Mouse (Mus musculus) cerebellum, adult 11 months (tissue): ENCODE data around the gene Cox20.
"Not testable (repeated sequence)": the region's sequence is repeated elsewhere in the genome, so short reads cannot be mapped to it uniquely, and the experiment has no call there.

Experiments
- DNase-seq: peaks from one replicate; pipeline ENCODE4 v3.0.0; 2022

Gene Cox20

DNA sequence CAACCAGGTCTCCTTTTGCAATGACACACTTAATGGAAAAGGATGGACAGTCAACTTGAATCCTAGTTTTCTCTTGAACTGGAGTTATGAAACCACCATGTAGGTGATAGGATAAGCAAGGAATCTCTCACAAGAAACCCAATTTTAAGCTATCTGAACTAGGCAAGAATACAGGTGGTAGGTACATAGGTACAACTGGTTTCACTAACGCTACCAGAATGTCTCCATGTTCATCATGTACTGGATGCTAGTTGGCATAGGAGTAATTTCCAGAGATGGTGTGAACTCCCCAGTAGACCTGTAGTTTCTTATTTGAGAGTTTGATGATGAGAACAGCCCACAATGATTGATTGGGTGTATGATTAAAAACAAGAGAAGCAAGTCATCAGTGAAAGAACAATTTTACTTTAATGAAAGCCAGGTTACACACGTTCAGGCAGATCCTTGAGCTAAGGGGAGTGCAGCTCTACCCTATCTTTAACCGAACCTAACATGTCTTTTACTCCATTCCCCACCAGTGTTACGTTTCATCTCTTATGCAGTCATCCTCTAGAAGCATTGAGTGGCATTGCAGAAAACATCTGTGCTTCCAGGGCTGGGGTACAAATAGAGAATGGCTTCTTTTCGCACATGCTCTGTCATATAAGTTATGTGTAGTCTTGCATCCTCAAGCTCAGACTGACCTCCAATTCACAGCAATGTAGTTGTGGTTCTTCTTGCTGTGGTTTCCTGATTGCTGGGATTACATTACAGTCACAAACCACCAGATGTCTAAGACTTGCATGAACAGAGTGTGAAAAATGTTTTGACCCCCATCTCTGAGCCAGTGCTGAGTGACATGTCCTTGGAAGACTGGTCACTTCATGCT, 2.0 kb downstream of the Cox20 start:
- no peak for DNase-seq

DNA sequence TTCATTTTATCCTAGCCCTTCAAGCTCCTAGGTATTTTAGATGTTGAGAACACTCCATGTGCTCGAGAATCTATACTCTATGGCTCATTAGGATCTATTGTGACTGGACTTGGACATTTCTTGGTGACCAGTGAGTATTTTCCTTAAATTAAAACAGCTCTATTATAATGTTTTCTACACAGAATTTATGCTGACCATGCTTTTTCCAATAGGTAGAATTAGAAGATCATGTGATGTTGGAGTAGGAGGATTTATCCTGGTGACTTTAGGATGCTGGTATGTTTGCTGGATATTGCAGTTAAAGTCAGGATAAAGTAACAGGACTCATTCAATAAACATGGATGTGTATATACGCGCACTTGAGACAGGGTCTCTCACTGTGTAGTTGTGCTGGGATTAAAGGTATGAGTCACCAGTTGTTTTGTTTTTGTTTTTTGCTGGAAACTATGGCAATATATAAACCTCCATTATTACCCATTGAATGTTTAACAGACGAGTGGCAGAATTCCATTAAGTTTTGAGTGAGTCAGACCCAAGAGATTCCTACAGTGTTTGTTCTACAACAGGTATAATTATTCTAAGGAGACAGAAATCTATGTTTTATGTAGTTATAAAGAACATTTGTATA, 2.9 kb downstream of the Cox20 start:
- no peak for DNase-seq

DNA sequence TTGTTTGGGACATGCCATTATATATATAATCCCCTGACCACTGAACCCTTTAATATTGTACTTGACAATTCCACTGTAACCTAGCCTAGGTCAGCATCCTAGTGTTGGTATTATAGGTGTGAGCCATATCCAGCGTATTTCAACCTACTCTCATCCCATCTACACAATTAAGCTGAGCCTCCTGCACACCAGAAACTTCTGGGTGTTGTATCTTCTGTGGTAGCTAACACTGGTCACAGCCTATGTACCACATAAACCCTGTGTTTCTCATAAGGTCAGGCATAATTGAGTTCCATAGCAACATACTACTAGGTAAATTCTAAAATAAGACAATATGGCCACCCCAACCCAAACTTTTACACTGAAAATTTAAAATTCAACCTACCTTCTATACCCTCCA, 4.3 kb downstream of the Cox20 start:
- DNase-seq: no peak

DNA sequence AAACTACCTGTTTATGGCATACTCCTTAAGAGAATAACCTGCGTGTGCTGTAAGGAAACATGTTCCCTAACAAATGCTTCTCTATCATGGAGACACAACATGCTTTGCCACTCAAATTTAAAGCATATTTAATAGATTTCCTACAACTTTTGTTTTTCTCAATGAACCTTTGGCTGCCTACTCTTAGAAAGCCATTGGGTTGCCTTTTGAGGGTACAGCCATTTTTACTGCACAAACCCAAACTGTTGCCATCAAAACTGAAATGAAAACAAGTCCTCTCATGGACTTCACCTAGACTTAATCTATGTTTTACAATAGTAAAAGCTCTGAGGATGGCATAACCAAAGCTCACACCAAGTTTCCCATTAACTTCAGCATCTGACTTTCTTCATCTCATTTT, 5.6 kb downstream of the Cox20 start:
- DNase-seq: no peak

DNA sequence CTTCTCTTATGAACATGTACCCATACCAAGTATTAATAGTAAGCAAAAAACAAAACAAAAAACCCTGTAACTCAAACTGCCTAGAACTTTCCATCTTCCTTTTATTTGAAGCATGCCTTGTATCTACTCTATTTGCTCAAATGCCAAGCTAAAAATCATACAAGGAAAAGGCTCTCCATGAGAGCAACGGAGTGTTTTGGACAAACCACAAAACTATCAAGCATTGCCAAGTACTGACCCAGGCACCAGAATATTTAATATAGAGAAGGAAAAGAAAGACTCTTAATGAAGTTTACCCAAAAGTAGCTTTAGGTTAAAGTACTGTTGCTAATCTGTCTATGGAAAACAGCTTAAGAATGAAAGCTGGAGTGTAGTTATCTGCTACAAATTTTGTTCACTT, 7.4 kb downstream of the Cox20 start:
- DNase-seq: no peak

DNA sequence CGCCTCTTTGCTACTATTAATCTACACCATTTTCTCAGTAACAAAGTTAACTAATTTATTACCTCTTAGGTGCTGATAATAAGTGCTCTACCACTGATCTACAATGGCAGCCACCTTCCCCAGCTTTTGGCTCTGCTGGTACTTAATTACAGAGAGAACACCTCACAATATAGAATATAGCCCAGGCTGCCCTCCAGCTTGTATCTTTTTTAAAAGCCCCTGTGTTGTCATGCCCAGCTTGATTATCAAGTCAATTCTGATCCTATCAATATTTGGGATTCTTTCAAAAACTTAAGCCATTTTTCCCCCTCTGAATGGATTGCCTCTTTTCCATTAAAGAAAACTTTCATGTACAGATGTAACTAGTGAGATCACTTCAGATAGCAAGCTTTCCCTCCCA, 8.0 kb downstream of the Cox20 start:
- no peak for DNase-seq

DNA sequence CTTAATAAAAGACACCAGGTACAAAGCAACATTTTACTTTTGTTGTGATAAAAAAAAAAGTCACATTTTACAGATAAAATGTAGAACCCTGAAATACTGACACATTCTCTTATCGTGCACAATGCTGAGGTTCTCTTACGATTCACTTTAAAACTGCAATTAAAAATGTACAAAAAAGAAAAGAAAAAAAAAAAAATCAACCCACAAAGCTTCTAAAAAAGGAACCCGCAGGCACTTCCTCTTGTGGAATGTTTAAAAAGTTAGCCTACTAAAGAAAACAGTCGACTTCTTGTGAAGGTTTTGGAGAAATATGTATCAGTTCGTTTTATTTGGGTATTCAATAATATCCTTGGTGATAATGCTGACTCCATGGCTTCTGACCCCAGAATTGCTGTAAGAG, 10.1 kb downstream of the Cox20 start:
- no peak for DNase-seq

DNA sequence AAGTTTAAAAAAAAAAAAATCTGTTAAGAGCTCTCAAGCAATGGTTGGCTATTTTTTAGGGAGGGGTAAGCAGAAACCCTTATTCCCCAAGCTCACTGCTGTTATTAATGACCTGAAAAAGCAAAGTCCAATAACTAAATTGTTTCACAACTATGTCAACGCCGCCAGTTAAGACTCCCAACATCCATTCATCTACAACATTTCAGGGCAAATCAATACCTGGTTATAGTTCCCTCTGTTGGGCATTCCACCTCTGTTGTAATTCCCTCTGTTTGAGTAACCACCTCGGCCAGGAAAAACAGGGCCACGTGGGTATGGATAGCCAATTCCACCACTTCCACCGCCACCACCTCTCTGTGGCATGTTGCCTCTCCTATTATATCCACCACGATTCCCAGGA, 11.0 kb downstream of the Cox20 start:
- no peak for DNase-seq

DNA sequence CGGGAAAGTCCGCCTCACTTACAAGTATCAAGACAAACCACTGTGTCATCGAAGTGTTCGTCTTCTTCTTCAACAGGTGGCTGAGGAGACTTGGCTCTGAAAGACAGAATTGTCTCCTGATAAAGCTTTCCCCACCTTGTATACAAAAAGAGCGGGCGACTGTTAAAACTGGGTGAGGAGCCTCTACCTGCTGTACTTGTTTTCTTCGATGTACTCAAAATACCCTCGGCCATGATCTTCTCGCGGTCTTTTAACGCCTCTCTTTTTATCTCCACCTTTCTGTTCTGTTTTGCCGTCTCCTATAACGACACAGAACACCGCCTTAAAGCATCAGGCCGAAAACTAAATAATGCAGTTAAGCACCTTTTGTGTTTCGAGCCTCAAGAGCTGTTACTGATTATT, 16.9 kb downstream of the Cox20 start:
- no peak for DNase-seq

DNA sequence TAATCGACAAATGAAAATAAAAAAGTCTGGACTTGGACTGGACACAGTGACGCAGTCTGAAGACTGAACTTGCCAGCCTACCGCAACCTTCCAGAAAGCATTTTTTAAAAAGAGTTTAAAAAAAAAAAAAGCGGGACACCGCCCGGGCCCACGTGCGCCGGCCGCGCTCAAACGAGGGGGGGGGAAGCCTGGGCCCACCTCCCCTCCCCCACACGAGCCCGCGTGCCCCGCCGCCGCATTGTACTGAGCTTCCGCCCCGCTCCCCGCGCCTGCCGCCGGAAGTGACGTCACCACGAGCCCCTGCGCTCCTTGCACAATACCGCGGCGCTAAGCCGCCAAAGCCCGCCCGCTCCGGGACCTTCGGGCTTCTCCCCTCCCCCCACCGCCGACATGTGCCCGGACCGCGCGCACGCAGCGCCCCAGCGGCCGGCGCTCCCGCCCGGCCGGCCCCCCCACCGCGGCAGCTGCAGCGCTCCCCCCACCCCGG, 17.4 kb downstream of the Cox20 start:
- peak; percentile 92 for DNase-seq

DNA sequence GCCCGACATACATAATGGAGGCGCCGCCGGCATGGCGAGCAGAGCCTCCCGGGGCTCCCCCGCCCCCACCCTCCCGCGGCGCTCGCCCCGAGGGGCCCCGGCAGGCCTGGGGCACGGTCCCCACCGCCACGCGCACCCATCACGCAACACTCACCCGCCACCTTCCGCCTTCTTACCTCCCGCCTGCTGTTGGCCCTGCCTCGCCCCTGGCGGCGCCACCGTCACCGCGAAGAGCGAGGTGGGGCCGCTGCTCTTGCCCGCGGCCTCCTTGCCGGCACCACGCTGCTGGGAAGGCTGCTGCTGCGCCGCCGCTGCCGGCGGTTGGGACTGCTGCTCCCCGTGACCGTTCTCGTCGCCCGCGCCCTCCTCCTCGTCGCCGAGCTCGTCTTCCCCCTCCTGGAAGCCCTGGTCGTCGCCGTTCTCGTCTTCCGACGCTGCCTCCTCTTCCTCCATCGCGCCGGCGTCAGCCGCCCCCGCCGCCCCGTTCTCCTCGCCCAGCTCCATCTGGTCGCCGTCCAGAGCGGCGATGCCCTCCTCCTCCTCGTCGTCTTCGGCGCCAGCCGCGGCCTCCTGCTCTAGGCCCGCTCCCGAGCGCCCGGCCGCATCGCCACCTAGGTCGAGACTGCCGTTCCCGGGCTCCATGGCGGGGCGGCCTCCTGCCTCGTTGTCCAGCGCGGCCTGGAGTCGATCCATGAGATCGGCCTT, 18.0 kb downstream of the Cox20 start:
- peak; percentile 60 for DNase-seq

DNA sequence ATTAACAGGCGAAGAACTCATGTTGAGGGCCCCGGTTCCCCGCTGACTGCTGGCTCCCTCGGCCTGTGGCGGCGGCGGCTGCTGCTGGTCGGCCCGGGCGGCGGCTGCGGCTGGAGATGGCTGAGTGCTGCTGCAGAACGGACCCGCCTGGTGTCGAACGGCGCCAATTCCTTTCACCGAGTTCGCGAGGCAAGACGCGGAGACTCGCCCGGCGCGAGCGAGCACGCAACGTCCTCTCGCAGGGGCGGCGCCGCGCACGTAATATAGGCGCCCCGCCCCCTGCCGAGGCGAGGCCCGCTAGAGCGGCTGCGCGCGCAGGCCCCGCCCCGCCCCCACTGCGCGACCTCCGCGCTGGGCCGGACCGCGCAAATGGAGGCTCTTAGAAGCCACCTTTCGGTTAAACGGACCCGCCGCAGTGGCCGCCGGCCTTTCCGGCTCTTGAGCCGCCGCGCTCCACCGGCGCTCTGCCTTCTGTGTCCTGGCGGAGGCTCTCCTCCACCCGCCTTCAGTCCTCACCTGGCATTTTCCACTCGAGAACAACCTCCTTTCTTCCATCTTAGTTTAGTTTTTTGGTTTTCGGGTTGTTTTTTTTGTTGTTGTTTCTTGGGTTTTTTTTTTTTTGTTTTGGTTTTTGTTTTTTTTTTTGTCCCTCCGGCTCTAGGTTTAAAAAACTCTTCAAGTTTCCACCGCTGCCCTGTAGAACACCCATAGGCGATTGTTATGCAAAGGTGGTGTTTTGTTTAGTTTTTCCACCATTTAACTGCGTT, 18.8 kb downstream of the Cox20 start, which contains the start of gene Hnrnpu:
Gene Hnrnpu (minus strand): TSS at position 247 of the 767 bp plus-strand sequence.
- DNase-seq: peak; percentile 96

DNA sequence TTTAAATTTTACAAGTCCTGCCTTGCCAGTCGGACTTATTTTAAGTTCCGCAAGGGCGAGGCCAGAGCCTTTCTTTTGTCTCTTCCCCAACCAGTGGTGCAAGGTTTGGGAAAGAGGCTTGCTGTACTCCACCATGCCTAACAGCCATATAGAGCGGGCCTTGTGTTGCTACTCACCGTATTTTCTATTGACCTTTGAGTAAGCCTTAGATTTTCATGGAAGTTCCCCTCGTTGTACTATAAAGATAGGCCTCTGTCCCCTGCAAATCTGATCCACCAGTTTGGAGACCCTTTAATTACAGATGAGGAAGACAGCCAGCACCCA, 19.4 kb downstream of the Cox20 start:
- peak; percentile 25 for DNase-seq

DNA sequence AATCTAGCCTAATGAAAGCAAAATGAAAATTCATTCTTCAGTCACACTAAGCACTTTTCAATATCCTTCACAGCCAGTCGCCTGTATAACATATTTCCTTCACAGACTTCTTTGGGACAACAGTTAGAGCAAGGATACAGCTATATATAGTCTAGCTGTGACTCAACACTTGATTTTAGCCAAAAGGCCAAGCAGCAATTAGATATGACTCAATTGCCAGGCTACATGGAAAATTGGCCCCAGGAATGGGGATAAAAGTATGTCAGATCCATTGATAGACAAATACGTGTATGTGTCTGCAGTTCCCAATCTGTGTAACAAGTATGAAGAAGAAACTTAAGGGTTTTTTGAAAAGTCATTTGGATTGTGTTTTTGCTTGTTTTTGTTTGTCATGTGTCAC, 21.3 kb downstream of the Cox20 start:
- DNase-seq: no peak

DNA sequence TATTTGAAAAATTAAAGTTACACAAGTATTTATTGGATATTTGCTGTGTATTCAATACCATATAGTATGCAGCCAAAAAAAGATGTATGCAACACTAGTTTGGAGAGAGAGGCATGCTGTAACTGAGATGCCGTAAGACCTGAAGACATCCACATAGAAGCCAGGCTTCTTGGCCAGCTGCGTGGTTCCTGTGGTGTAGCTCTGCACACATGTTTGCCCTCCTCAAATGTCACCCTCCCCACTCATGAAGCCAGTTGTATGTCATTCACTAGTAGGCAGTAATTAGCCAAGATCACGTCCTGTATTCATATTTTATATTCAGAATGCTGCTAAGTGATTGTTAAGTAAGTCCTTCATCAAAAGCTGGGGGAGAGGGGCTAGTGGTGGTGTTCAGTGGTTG, 22.5 kb downstream of the Cox20 start:
- DNase-seq: no peak

DNA sequence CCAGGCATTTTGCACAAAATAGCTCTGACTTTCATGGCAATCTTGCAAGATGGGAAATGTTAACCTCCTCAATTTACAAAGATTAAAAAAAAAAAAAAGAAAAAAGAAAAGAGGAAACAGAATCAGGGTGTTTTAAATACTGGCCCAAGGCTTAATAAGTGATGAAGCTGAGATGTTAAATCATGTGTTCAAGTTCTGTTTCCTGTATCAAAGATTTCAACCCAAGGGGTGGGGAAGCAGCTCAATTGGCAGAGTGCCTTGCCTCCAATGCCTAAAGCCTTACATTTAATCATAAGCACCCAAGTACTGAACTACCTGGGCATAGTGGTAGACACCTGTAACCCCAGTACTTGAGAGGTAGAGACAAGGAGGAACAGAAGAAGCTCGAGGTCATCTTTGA, 23.1 kb downstream of the Cox20 start:
- DNase-seq: no peak

DNA sequence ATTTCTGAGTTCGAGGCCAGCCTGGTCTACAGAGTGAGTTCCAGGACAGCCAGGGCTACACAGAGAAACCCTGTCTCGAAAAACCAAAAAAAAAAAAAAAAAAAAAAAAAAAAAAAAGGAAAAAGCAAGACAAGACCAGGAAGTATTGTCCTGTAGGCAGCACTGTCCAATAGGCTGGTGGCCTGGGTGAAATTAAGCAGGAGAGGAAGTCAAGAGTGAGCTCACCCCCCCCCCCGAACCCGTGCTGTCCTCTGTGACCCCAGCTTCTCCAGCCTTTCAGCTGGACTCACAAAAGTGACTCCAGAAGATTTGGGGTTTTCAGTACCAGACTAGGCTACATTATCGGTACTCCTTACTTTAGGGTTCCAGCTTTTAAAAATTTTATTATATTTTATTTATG, 23.7 kb downstream of the Cox20 start:
- no peak for DNase-seq

DNA sequence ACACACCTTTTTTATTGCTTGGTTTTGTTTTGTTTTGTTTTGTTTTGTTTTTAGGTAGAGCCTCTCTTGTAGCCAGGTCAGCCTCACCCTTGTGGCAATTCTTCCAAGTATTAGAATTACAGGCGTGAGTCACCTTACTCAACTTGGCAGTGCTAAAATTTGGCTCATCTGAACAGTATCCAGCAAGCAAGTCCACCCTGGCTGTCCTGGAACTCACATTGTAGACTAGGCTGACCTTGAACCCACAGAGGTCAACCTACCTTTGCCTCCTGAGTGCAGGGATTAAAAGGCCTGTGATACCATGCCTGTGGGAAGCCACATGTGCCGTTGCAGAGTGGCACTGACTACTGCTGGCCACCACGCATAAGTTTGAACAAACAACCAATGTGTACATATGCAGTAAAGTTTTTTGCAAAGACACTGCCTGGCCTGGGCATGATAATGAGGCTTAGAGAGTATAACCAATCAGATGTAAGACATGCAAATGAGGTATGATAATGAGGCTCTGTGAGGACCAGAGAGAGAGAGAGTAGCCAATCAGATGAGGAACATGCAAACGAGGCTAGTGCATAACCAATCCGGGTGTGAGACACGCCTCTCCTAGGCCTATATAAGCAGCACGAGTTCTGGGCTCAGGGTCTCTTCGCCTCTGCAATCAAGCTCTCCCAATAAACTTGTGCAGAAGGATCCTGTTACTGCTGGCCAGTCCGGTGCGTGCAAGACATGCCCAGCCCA, 25.3 kb downstream of the Cox20 start:
- DNase-seq: not testable (repeated sequence)

DNA sequence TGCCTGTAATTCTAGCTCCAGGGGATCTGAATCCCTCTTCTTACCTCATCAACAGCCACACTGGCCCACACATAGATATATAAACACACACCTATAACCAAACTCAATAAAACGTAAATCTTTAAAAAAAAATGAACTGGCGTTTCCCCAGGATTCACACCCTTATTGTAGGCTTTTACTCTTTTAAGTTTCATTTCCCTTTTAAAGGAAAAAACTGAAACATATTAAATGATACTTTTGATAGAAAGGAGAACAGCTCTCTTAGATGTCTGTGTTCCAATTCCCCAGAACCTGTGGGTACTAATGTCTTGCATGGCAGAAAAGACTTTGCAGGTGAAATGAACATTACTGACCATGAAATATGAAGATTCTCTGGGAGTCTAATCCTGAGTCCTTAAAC, 31.9 kb downstream of the Cox20 start:
- no peak for DNase-seq

DNA sequence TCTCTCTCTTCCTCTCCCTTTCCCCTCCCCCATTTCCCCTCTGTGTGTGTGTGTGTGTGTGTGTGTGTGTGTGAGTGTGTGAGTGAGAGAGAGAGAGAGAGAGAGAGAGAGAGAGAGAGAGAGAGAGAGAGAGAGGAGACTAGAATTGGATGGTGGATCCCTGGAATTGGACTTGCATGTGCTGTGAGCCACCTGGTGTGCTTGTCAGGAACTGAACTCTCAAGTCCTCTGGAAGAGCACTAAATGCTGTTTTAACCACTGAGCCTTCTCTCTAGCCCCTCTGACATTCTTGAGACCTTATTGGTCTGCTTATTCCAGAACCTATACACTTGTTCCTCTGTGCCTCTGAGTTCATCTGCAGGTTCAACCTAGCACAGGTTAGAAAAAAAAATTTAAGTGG, 32.7 kb downstream of the Cox20 start:
- DNase-seq: no peak

DNA sequence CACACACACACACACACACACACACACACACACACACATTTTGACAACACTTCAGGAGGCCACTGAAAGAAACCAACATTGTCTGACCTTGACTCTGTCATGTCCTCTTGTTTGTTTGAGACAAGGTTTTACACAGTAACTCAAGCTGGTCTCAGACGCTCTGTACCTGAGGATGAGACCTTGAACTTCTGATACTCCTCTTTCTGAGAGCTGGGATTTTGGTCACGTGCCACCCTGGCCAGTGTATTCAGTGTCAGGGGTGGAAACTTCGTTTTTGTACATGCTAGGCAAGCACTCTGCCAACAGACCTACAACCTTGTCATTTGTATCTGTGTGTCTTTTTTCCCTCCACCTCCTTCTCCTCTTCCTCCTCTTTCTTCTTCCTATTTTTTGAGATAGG, 35.6 kb downstream of the Cox20 start:
- DNase-seq: no peak
